Mouse (Mus musculus): ENCODE results near the gene Adarb2.

DNA sequence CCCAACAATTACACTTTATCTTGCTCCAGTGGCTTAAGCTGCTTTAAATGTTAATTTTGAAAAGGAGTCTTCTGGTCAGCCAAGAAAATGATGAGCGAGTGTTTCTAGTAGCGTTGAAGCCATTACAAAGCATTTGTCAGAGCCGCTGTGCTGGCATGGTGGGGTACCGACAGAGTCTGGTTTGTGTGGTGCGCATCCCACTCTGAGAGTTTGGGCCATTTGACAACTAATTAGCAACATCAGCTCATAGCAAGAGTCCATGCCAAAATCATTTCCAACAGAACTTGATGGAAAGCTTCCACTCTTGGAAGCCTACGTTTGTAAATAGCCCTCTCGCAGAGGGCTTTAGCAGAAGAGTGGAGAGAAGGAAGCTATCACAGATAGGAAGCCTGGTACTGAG is 144.5 kb downstream of the Adarb2 start:
- no peak for TF ChIP-seq EP300 (optimal IDR thresholded peaks at IDR 0.05)
- TF ChIP-seq CTCF (IDR thresholded peaks at IDR 0.05; ENCODE audit: low read depth) = no peak
